Mouse (Mus musculus) right cerebral cortex, adult 2 months (tissue): ENCODE results near the gene Pipox.
A peak's percentile ranks its signal among the peaks of the same experiment; 100 is the strongest.

Experiments used
- DNase-seq, 2 experiments: peaks; one replicate each; pipeline ENCODE4 v3.0.0; 2021 to 2022; ENCODE audit warnings: low spot score in 2 of 2

Pipox gene

GRCm38 (mm10) chr11:77908468-77908867, 14.6 kb upstream of the Pipox start:
- no peak for DNase-seq

DNA sequence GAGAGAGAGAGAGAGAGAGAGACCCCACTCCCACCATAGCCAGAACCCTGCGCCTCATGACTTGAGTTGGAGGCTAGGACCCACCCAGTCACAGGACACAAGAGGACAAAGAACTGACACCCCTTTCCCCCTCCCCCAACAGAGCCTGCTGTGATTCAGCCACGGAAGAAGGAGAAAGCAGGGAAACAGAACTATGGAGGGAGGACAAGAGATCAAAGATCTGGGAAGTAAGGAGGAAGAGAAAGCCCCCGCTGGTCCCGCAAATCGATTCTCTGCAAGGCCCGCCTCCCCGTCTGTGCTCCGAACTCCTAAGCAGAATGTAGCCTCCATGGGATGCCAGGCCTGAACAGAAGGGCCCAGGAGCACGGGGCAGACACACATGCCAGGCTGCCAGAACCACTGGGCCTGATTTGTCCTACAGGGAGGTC, 12.9 kb upstream of the Pipox start:
- no peak for DNase-seq

- no peak for DNase-seq
These were observed 12.3 kb upstream of the Pipox start for GRCm38 (mm10) chr11:77906097-77906687.

GRCm38 (mm10) chr11:77904707-77905106, 10.8 kb upstream of the Pipox start:
- DNase-seq, result no peak

- DNase-seq, result no peak
These were observed 9.9 kb upstream of the Pipox start for GRCm38 (mm10) chr11:77903761-77904160.

GRCm38 (mm10) chr11:77901775-77902355, 8.0 kb upstream of the Pipox start:
- DNase-seq, result peak in 1 of 2 experiments; percentile 44

- no peak for DNase-seq
These were observed 7.5 kb upstream of the Pipox start for GRCm38 (mm10) chr11:77901366-77901765.

GRCm38 (mm10) chr11:77900696-77901095, 6.8 kb upstream of the Pipox start:
- DNase-seq, result no peak

- DNase-seq, result no peak
These were observed 6.3 kb upstream of the Pipox start for GRCm38 (mm10) chr11:77900187-77900586.

- peak in 1 of 2 experiments; percentile 39 for DNase-seq
These were observed 3.2 kb upstream of the Pipox start for GRCm38 (mm10) chr11:77896820-77897805.

GRCm38 (mm10) chr11:77896480-77896819, 2.6 kb upstream of the Pipox start:
- no peak for DNase-seq

GRCm38 (mm10) chr11:77896011-77896410, 2.1 kb upstream of the Pipox start:
- no peak for DNase-seq

GRCm38 (mm10) chr11:77894967-77895366, 1.1 kb upstream of the Pipox start:
- no peak for DNase-seq

- no peak for DNase-seq
These were observed 613 bp downstream of the Pipox start for GRCm38 (mm10) chr11:77893283-77893682.

- no peak for DNase-seq
These were observed 1.0 kb downstream of the Pipox start for GRCm38 (mm10) chr11:77892883-77893282.

DNA sequence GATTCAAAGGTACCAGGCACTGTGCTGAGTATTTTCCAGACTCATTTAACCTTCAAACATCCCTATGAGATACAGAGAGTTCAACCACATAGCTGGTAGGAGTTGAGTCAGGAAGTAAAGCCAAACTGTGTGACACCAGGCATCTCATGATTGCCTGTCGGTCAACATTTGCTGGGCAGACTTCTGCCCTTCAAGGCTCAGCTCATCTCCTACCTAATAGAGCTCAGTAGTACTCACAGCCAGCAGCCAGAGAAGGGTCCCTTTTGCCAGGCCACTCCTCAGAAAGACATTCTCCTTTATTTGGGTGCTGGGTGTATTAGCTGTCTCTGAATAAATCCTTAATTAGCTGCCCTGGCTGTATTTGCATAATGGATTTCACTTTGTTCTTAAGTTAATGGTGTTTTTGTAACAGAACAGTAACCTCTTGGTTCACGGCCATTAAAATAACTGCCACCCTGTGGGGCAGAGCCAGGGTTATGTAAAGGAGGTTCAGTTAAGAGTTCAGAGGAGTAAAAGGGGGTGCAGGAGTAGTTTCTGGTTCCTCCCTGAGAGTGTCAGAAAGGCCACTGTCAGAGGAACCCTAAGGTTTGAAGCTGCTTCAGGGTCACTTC, 3.1 kb downstream of the Pipox start:
- DNase-seq, result no peak

DNA sequence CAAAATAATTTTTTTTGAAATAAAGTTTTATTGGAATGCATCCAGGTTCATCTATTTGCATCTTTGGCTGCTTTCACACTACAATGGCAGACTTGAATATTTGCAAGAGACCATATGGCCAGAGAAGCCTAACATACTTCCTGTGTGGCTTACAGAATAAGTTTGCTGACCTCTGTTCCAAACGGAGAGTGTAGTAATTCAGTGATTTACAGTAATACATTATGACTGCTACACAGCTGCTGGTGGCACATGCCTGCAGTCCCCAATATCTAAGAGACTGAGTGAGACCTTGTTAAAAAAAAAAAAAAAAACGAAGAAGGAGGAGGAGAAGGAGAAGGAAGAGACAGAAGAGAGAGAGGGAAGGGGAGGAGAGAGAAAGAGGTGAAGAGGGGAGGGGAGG, 4.4 kb downstream of the Pipox start:
- DNase-seq, result no peak

GRCm38 (mm10) chr11:77888846-77889245, 5.0 kb downstream of the Pipox start:
- DNase-seq, result no peak

- DNase-seq, result peak in 1 of 2 experiments; percentile 52
These were observed 6.4 kb downstream of the Pipox start for GRCm38 (mm10) chr11:77887373-77887960.

DNA sequence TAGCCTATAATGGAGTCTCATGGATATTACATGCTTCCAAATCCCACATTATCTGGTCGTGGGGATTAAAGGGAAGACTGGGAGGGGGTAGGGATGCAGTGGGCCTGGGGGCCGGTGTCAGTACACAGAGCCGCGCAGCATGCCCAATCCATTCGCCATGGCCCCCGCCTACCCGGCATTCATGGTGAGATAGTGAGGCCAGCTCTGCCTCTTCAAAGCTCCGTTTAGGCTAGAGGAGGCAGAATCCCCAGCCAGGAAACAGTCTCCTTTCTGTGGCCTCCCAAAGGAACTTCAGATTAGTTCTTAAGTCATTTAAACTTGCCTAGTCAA, 8.7 kb downstream of the Pipox start:
- DNase-seq, result no peak

DNA sequence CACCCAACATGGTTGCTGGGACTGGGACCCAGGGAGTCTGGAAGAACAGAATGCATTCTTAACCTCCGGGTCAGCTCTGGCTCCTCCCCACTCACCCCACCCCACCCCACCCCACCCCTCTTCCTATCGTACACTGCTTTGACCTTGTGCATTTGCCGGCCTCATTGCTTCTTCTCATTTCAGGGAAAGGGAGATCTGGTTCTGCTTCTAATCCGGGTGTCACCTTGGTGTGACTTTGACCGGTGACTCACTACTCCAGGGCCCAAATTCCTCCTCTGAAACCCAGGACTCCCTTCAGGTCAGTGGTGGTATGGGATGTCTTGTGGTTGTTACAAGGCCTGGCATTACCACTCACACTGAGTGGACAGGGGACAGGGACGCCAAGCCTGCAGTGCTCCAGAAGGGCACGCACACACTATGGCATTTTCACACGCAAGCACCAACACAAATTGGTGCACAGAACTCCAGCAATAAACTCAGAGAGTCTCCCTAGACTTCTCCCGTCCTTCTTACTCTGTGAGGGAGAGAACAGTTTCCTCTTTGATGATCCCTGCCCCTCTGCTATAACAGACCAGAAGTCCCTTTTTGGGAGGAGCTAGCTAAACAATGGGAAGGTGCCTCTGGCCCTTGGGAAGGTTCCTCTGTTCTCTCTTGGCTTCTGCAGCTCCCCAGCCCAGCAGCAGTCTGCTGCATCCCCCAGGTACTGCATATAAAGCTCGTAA, 9.2 kb downstream of the Pipox start:
- no peak for DNase-seq
